Mouse (Mus musculus) forebrain, embryonic 14.5 days (tissue): ENCODE measurements around the gene Zan. TPM values are rescaled to one million over a fixed set of nuclear protein-coding genes. Genes with fewer than 3 reads are reported as not detected.

ENCODE experiments used
- ATAC-seq: fragments of 200-750 bp; cut with Nextera tagmentation; 2 replicates; pipeline ENCODE4 v1.8.0; 2017; ENCODE audit warnings: mild to moderate bottlenecking, moderate library complexity
- DNase-seq: peaks from one replicate; pipeline ENCODE4 v3.0.0-alpha.2; 2015; ENCODE audit warnings: low spot score
- H3K27ac ChIP-seq: fragments of 300-500 bp; sonication (generic); 2 replicates; pipeline ENCODE4 v1.5.1; 2014; ENCODE audit warnings: low read depth, mild to moderate bottlenecking, control low read depth, low read length, moderate library complexity
- H3K27me3 ChIP-seq: fragments of 300-500 bp; sonication (generic); replicated peaks from 2 replicates; pipeline ENCODE4 v1.6.1; 2014; ENCODE audit warnings: low read length, control low read depth, mixed read lengths; ENCODE audit not compliant: control insufficient read depth, insufficient read depth
- H3K36me3 ChIP-seq: fragments of 300-500 bp; sonication (generic); 2 replicates; pipeline ENCODE4 v1.6.1; 2014; ENCODE audit warnings: low read length, control low read depth; ENCODE audit not compliant: control insufficient read depth, insufficient read depth
- H3K4me1 ChIP-seq: fragments of 300-500 bp; sonication (generic); 2 replicates; pipeline ENCODE4 v1.6.1; 2014; ENCODE audit warnings: antibody characterized with exemption, low read length, control low read depth; ENCODE audit not compliant: control insufficient read depth, insufficient read depth
- H3K4me2 ChIP-seq: fragments of 300-500 bp; sonication (generic); 2 replicates; pipeline ENCODE4 v1.6.1; 2014; ENCODE audit warnings: mild to moderate bottlenecking, control low read depth, low read length
- H3K4me3 ChIP-seq: fragments of 300-500 bp; sonication (generic); 2 replicates; pipeline ENCODE4 v1.5.1; 2014; ENCODE audit warnings: low read depth, low read length, control low read depth
- H3K9ac ChIP-seq: fragments of 300-500 bp; sonication (generic); 2 replicates; pipeline ENCODE4 v1.6.1; 2014; ENCODE audit warnings: mild to moderate bottlenecking, low read length, control low read depth, moderate library complexity
- H3K9me3 ChIP-seq: fragments of 300-500 bp; sonication (generic); replicated peaks from 2 replicates; pipeline ENCODE4 v1.6.1; 2016; ENCODE audit warnings: low read length, control low read depth, mixed read lengths; ENCODE audit not compliant: control insufficient read depth
- WGBS: fragments of 180-500 bp; shearing (Covaris S2); extraction: QIAGEN DNeasy Blood & Tissue Kit; methylation state at CpG from one replicate; pipeline ENCODE4 v1.1.7; 2014; 5-methylcytosine and 5-hydroxymethylcytosine counted together
- polyA plus RNA-seq: library from polyadenylated mRNA; unstranded; fragments of >200 nt; fragmentation: Nextera tagmentation; extraction: Ambion mirVana; gene quantifications from 2 replicates; pipeline ENCODE4 v1.2.1, GENCODE M21; 2014

Gene Zan
- polyA plus RNA-seq, 1 experiment from 2014 or later: 0.04 TPM

- peak overlapping the region; percentile 77 for H3K4me2 ChIP-seq
- under 1% methylated on average over 19 of the region's 19 CpGs for WGBS
- ATAC-seq (peak; percentile 81), DNase-seq (peak; percentile 95)
- H3K9ac ChIP-seq: peak overlapping the region; percentile 69
- H3K4me1 ChIP-seq: peaks cover 12% of the 10 kb centered on the region
- no peaks in the 10 kb centered on the region for H3K27me3 ChIP-seq
- H3K4me3 ChIP-seq: peak overlapping the region; percentile 34
- no peaks in the 10 kb centered on the region for H3K36me3 ChIP-seq
- H3K27ac ChIP-seq: peak overlapping the region; percentile 67
- H3K9me3 ChIP-seq: no peaks in the 10 kb centered on the region
These were observed 138.6 kb downstream of the Zan start for GRCm38 (mm10) chr5:137338256-137338655.

DNA sequence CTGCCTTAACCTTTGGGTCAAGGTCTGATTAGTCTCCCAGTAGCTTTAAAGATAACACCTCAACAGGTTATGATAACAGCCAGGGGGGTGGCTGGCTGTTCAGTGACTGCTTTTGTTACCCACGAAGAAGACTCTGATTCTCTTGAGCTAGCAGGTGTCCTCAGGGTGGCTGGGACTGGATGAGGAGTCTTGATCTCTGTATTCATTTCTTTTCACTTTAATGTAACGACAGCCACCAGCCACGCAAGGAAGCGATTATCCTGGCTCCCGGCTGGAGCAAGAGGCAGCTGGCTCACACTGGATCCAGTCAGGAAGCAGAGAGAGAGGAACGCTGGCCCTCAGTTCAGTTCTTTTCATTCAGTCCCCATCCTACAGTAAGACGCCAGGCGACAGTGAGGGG is 139.7 kb downstream of the Zan start:
- Histone ChIP-seq H3K9me3 (no peaks in the 10 kb centered on the region), H3K27ac (no peak overlapping the region), H3K4me3 (no peak overlapping the region), H3K4me2 (no peak overlapping the region), H3K36me3 (no peaks in the 10 kb centered on the region), H3K4me1 (peaks cover 16% of the 10 kb centered on the region), H3K27me3 (no peaks in the 10 kb centered on the region), H3K9ac (no peak overlapping the region)
- no peak for DNase-seq
- 58% methylated on average over 8 of the region's 8 CpGs for WGBS
- ATAC-seq: no peak

DNA sequence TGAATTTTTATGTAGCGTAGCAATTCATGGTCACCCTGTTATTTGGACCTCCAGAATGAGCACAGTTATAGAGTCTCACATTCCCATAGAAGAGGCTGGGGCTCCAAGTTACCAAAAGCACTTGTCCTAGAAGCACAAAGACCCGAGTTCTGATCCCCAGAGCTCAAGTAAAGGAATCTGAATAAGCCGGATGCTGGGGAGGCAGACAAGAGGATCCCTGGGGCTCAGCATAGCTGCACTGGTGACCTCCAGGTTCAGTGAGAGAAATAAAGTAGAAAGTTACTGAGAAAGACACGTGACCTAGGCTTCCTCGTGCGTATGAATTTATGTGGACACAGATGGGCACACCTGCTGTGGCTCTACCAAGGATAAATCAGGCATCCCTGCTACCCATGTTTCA is 141.8 kb downstream of the Zan start:
- DNase-seq (no peak), ATAC-seq (no peak)
- Histone ChIP-seq H3K27ac (no peak overlapping the region), H3K4me1 (peaks cover 16% of the 10 kb centered on the region), H3K9ac (no peak overlapping the region), H3K36me3 (no peaks in the 10 kb centered on the region), H3K27me3 (no peaks in the 10 kb centered on the region), H3K4me3 (no peak overlapping the region), H3K9me3 (no peaks in the 10 kb centered on the region), H3K4me2 (no peak overlapping the region)
- 71% methylated on average over 6 of the region's 6 CpGs for WGBS

DNA sequence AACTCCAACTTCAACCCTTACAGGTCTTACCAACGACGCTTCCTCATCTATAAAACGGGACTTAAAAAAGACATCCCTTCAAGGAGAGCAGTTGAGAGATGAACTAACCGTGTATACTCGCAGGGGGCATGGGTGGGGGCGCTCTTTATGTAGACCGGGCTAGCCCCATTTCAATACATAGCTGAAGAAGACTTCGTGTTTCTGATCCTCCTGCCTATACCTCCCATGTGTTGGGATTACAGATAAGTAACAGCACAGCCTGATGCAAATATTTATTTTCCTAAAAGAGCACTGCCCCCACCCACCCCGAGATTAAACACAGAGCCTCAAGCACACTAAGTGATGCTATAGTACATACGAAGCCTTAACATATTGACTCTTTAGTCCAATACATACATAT is 142.5 kb downstream of the Zan start:
- no peaks in the 10 kb centered on the region for H3K27me3 ChIP-seq
- H3K4me2 ChIP-seq: peak overlapping the region; percentile 95
- DNase-seq: no peak
- H3K27ac ChIP-seq: no peak overlapping the region
- 64% methylated on average over 10 of the region's 10 CpGs for WGBS
- H3K4me3 ChIP-seq: no peak overlapping the region
- no peaks in the 10 kb centered on the region for H3K9me3 ChIP-seq
- no peak overlapping the region for H3K9ac ChIP-seq
- H3K36me3 ChIP-seq: no peaks in the 10 kb centered on the region
- peaks cover 11% of the 10 kb centered on the region for H3K4me1 ChIP-seq
- ATAC-seq: no peak

DNA sequence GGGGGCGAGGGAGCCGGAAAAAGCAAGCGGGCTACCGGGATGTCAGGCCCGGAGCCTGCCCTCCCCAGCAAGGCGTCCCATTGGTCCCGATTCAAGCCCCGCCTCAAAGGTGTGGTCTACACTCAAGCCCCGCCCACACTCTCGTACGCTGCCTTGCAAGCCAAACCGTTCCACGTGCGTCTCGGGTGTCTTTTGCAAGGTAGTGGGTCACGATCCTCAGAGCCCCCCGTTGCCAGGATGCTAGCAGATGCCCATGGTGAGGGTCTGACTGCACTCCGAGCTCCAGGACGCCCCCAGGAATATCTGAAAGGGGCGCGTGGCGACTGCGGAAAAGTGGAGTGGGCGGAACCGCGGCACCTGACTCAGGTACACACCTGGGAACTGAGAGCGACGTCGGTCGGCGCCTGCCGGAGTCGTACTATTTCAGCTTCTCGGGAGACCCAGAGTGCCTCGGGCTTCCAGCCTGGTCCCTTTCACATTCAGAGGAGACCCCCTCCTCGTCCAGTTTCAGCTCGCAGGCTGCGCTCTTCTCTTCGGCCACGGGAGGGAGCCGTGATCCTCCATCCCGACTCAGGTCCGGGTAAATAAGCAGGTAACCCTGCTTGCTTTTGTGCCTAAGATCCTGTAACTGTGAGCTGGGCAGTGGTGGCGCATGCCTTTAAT is 143.2 kb downstream of the Zan start, which contains the start of gene Slc12a9:
Gene Slc12a9, minus strand, starts transcription at position 86 of the 663 bp plus-strand sequence.
- WGBS: under 1% methylated on average over 44 of the region's 44 CpGs
- H3K4me2 ChIP-seq: peak within 1 kb of the TSS; percentile 95
- H3K4me3 ChIP-seq: peak within 1 kb of the TSS; percentile 45
- DNase-seq (peak; percentile 97), ATAC-seq (peak; percentile 93)
- no peaks in the 10 kb centered on the region for H3K9me3 ChIP-seq
- H3K36me3 ChIP-seq: no peaks in the 10 kb centered on the region
- H3K9ac ChIP-seq: peak within 1 kb of the TSS; percentile 72
- peaks cover 5% of the 10 kb centered on the region for H3K4me1 ChIP-seq
- H3K27ac ChIP-seq: no peak within 1 kb of the TSS; the same call in 1 of the 2 replicates
- H3K27me3 ChIP-seq: no peaks in the 10 kb centered on the region

GRCm38 (mm10) chr5:137332857-137333511 is 143.9 kb downstream of the Zan start:
- no peak for ATAC-seq
- H3K27ac ChIP-seq: no peak overlapping the region; the same call in 1 of the 2 replicates
- DNase-seq: no peak
- H3K9me3 ChIP-seq: no peaks in the 10 kb centered on the region
- peak overlapping the region; percentile 72 for H3K9ac ChIP-seq
- 15% methylated on average over 15 of the region's 15 CpGs for WGBS
- H3K4me1 ChIP-seq: peaks cover 4% of the 10 kb centered on the region
- H3K36me3 ChIP-seq: 0 out of 2 replicates have a peak, but pooled peaks cover 3% of the 10 kb centered on the region
- H3K4me3 ChIP-seq: peak overlapping the region; percentile 45
- peak overlapping the region; percentile 95 for H3K4me2 ChIP-seq
- no peaks in the 10 kb centered on the region for H3K27me3 ChIP-seq

DNA sequence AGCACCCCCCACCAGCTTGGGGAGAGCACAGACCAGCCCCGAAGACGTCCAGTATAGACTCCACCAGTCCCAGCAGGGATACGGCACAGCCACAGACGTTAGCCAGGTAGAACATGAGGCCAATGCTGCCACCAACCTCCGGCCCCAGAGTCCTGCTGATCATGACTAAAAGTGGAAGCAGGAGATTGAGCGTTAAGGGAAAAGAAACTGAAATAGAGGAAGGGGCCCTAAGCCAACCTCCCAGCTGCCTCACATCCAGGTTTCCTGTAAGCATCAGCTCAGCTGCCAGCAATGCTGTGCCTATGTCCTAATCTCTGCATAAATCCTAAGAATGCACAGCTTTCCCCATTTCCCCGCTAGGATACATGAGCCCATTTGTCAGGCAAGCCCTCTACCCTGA is 146.0 kb downstream of the Zan start:
- Histone ChIP-seq H3K27ac (no peak overlapping the region), H3K4me2 (no peak overlapping the region), H3K4me3 (no peak overlapping the region), H3K9me3 (no peaks in the 10 kb centered on the region), H3K4me1 (peaks cover 4% of the 10 kb centered on the region), H3K27me3 (no peaks in the 10 kb centered on the region), H3K36me3 (peaks cover 14% of the 10 kb centered on the region; the same call in 1 of the 2 replicates), H3K9ac (no peak overlapping the region)
- ATAC-seq: no peak
- WGBS: 88% methylated on average over 7 of the region's 7 CpGs
- no peak for DNase-seq
